Mouse (Mus musculus): Measurements from ENCODE around the gene Serf2.

Serf2 gene

DNA sequence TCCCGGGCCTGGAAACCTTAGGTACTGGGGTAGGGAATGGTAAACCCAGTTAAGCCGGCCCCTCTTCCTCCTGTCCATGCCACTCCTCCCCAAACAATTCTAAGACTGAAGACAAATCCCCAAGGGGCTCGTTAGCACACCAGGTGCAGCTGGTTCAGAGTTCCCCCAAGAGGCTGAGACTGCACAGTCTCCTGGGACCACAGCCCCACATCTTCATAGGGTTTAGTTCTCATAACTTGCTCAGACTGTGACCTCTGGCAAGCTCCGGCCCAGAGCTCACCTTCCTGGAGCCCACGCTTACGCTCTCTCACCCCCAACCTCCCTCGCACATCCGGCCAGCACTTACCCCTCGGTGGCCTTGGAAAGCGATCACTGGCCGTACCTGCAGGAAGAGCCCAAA, 7.2 kb upstream of the Serf2 start:
- TF ChIP-seq GATA4 (IDR thresholded peaks at IDR 0.05; ENCODE audit: insufficient replicate concordance, low read length) = no peak

DNA sequence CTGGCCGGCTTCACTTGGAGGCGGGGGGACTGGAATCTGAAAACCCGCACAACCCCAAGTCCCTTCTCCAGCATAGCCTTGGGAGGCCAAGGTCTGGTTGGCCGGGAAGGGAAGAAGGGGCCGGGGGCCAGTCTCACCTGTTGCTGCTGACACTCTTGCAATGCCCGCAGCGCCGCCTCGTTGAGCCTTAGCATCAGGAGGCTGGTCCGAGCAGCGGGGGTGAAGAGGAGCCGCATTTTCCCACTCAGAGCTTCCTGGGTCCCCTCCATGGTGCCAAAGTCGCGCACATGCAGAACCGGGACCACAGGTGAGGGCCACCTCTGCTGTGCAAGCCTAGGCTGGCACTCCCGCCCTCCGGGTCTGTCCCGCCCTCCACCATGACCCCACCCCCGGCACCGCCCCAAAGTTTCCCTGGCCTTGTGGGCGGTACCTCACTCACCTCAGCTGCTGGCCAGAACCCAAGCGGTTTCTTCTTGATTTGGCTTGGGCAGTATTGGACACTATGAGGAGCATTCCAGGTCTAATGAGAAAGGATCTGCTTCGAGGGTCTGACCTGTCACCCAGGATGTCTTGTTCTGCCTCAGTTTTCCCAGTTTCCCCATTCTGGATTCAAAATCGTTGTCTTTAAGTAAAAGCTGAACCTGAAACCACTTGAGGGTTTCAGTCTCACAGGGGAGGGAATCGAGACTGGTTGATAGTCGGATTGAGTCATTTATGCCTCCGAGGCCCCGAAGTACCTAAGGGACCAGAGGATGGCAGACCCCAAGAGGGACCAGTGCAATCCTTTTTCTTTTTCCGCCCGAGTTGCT, 6.5 kb upstream of the Serf2 start:
- TF ChIP-seq GATA4 (IDR thresholded peaks at IDR 0.05; ENCODE audit: insufficient replicate concordance, low read length) = no peak

- no peak for TF ChIP-seq GATA4 (IDR thresholded peaks at IDR 0.05; ENCODE audit: insufficient replicate concordance, low read length)
Observed at GRCm38 (mm10) chr2:121443068-121443349, 6.0 kb upstream of the Serf2 start.

- TF ChIP-seq GATA4 (IDR thresholded peaks at IDR 0.05; ENCODE audit: insufficient replicate concordance, low read length) = no peak
Observed at GRCm38 (mm10) chr2:121444178-121444577, 4.8 kb upstream of the Serf2 start, which contains the start of gene Ell3. Gene Ell3, minus strand, starts transcription at chr2:121444278.

DNA sequence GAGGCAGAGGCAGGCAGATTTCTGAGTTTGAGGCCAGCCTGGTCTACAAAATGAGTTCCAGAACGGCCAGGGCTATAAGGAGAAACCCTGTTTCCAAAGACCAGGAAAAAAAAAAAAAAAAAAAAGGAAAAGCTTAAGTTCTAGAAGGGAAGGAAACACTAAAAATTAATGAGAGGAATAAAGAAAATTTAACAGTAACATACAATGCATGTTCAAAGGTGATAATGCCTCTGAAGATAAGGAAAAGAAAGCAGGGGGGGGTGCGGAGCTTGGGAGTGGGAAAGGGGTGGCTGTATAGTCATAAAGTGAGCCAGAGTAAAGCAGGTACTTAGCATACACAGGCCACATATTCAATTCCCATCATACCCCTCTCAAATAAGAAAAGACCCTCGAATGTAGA, 3.9 kb upstream of the Serf2 start:
- no peak for TF ChIP-seq GATA4 (IDR thresholded peaks at IDR 0.05; ENCODE audit: insufficient replicate concordance, low read length)

DNA sequence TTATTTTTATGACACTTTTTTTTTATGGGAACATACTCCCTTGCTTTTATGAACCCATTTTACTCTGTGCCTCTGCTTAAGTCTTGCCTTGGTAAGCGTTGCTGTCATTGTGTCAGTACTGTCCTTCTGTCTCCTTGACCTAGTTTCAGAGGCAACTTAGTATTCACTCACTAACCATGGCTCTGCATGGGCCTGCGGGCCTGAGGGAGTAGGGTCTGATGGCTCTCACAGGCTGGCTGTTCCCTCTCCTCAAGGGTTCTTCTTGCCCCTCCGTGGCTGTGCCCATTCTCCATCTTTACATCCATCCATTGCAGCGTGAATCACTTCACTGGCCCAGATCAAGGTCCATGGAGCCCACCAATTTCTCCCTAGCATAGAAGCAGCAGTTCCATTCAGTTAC, 2.5 kb upstream of the Serf2 start:
- no peak for TF ChIP-seq GATA4 (IDR thresholded peaks at IDR 0.05; ENCODE audit: insufficient replicate concordance, low read length)

GRCm38 (mm10) chr2:121447006-121447405, 2.0 kb upstream of the Serf2 start:
- no peak for TF ChIP-seq GATA4 (IDR thresholded peaks at IDR 0.05; ENCODE audit: insufficient replicate concordance, low read length)

DNA sequence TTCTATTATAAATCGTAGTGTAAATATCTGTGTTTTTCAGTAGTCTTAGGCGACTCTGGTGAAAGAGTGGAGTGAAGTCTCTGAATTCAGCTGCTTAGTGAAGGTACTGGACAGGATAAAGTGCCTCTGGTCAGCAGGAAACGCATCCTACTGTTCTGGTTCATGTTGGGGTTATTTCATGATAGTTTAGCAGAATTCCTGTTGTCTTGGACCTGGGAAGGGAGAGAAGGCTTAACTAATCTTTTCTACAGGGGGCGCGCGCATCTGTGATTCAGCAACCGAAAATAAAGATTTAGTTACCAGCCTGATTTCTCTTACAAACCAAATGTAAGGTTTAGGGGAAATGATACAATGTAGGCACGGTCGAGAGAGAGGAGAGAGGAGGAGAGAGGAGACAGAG, 859 bp upstream of the Serf2 start:
- TF ChIP-seq GATA4 (IDR thresholded peaks at IDR 0.05; ENCODE audit: insufficient replicate concordance, low read length) = no peak

DNA sequence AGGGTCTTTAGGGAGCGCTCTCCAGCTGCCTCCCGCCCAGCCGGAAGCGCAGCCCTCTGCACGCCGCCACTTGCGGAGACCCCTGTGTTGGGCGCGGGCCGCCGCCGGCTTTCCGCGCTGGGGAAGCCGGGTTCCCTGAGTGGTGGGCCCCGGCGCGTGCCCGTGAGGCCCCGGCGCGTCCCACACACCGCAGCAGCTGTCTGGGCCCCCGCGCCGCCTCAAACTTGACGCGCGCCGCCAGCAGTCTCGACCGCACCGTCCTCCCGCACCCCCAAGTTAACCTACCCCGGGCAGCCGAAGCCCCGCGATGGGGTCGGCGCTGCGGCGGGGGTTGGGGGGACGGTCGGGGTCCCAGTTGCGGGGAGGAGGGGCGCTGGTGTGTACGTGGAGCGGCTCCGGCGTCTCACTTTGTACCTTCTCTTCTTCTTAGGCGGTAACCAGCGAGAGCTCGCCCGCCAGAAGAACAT, 583 bp downstream of the Serf2 start:
- TF ChIP-seq GATA4 (IDR thresholded peaks at IDR 0.05; ENCODE audit: insufficient replicate concordance, low read length) = no peak

- TF ChIP-seq GATA4 (IDR thresholded peaks at IDR 0.05; ENCODE audit: insufficient replicate concordance, low read length) = no peak
Observed at GRCm38 (mm10) chr2:121450093-121450492, 1.1 kb downstream of the Serf2 start.

GRCm38 (mm10) chr2:121452361-121452760, 3.4 kb downstream of the Serf2 start:
- TF ChIP-seq GATA4 (IDR thresholded peaks at IDR 0.05; ENCODE audit: insufficient replicate concordance, low read length) = no peak

- TF ChIP-seq GATA4 (IDR thresholded peaks at IDR 0.05; ENCODE audit: insufficient replicate concordance, low read length) = no peak
Observed at GRCm38 (mm10) chr2:121452990-121453389, 4.0 kb downstream of the Serf2 start, which contains the start of gene Hypk. Gene Hypk, plus strand, starts transcription at chr2:121453290.

GRCm38 (mm10) chr2:121453917-121454316, 4.9 kb downstream of the Serf2 start:
- TF ChIP-seq GATA4 (IDR thresholded peaks at IDR 0.05; ENCODE audit: insufficient replicate concordance, low read length) = no peak

- TF ChIP-seq GATA4 (IDR thresholded peaks at IDR 0.05; ENCODE audit: insufficient replicate concordance, low read length) = no peak
Observed at GRCm38 (mm10) chr2:121455534-121455933, 6.5 kb downstream of the Serf2 start.

DNA sequence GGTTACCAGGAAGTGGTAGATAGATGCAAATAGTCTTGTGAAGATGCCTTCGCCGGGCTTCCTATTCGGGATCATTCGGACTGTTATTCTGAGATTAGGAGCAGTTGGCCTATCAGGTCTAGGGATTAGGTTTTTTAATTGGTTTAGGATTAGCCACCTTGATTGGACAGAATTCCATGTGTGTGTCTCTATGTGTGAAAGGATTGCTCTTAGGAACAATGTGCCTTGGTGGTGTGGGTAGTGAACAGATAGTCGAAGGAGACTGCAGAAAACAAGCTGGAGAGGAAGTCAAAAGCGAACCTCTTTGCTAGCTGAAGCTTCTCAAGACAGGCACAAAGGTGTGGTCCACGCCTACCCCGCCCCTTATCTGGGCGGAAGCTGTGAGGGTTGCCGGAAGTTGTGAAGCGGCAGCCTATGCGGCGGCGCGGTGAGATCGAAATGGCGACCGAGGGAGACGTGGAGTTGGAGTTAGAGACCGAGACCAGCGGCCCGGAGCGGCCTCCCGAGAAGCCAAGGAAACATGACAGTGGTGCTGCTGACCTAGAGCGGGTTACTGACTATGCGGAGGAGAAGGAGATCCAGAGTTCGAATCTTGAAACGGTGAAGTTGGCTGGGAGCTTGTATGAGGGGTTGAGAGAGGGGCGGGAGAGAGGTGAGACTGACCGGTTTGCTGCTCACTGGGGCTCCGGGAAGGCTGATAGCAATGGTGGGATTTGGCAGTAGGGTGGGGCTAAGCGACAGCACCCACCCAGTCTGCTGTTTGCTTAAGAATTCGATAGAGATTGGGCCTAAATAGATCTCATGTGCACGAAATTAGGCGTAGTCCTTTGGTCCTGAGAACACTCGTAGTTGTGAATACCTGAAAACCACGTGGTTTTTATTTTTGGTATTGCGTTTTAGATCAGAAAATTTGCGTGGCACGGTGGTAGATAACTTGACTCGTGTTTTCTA, 8.0 kb downstream of the Serf2 start, which contains the start of gene Serinc4:
TSS of gene Serinc4 (minus strand) at position 90 of the 951 bp plus-strand sequence.
- peak; percentile 82; the same call in 1 of the 2 replicates for TF ChIP-seq GATA4 (IDR thresholded peaks at IDR 0.05; ENCODE audit: insufficient replicate concordance, low read length)

DNA sequence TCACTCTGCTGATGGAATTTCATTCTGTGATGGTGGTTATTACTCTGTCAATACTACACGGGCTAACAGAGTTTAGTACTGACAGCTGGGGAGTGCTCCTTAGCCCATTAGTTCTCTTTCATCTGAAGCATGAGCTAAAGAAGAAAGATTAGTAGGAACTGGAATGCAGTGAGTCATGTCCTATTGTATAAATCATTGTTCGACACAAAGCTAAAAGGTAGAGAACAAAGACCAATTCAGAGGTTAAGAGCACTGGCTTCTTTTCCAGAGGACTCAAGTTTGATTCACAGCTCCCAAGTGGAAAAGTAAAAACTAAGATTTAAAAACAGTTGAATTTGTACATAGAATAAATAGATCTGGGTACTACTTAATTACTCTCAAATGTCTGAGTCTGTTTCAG, 11.1 kb downstream of the Serf2 start:
- no peak for TF ChIP-seq GATA4 (IDR thresholded peaks at IDR 0.05; ENCODE audit: insufficient replicate concordance, low read length)

Measured in liver, adult (tissue).